ENCODE assay signal across 8 mouse cellular contexts in genomic region chr11:88895800-88896232, GRCm38 (mm10). TPM values are rescaled to one million over a fixed set of nuclear protein-coding genes. Genes with fewer than 3 reads are reported as not detected.
DNase-seq lines count a peak whose midpoint lies in the region; ATAC-seq and TF ChIP-seq lines count a peak whose summit lies in the region.
"Not testable (repeated sequence)": the region's sequence is repeated elsewhere in the genome, so short reads cannot be mapped to it uniquely, and the experiment has no call there.

No protein-coding gene starts in this region.

- DNase-seq in cerebellum, adult 11 months, result peak; percentile 62
- DNase-seq in heart, adult 9 months (ENCODE audit: low spot score in 2 of 2), result peak; percentile 60 to 74
- DNase-seq in hindbrain, postnatal 0 days (ENCODE audit: low spot score); liver, embryonic 13.5 days: not testable (repeated sequence)
- peak; percentile 37 for DNase-seq in layer of hippocampus, adult 9-10 months (ENCODE audit: low spot score)

- H3K27ac ChIP-seq in forebrain, embryonic 12.5 days; hindbrain, postnatal 0 days; liver, embryonic 13.5 days; midbrain, embryonic 16.5 days (ENCODE audit: low read length); stomach, embryonic 15.5 days: not testable (repeated sequence)

- WGBS in forebrain, embryonic 12.5 days, result 23% methylated on average over 34 of the region's 39 CpGs
- 45% methylated on average over 22 of the region's 39 CpGs for WGBS in hindbrain, postnatal 0 days
- 37% methylated on average over 32 of the region's 39 CpGs for WGBS in liver, embryonic 13.5 days (ENCODE audit: insufficient replicate concordance)
- 27% methylated on average over 23 of the region's 39 CpGs for WGBS in midbrain, embryonic 16.5 days
- WGBS in stomach, embryonic 15.5 days, result 31% methylated on average over 29 of the region's 39 CpGs

- peaks cover 10% of the 10 kb centered on the region; the same call in 1 of the 2 replicates for H3K27me3 ChIP-seq in forebrain, embryonic 12.5 days
- not testable (repeated sequence) for H3K27me3 ChIP-seq in hindbrain, postnatal 0 days (ENCODE audit: insufficient read depth, low read length); liver, embryonic 13.5 days; midbrain, embryonic 16.5 days (ENCODE audit: control insufficient read depth, insufficient read depth, low read depth, low read length); stomach, embryonic 15.5 days (replicated peaks)

- H3K4me1 ChIP-seq in forebrain, embryonic 12.5 days; hindbrain, postnatal 0 days (ENCODE audit: insufficient read depth, low read length); liver, embryonic 13.5 days (replicated peaks); midbrain, embryonic 16.5 days (ENCODE audit: control insufficient read depth, insufficient read depth, low read length); stomach, embryonic 15.5 days: not testable (repeated sequence)

- peak overlapping the region; percentile 31 for H3K4me3 ChIP-seq in forebrain, embryonic 12.5 days (replicated peaks)
- H3K4me3 ChIP-seq in hindbrain, postnatal 0 days (ENCODE audit: low read length), result peak overlapping the region; percentile 18
- H3K4me3 ChIP-seq in liver, embryonic 13.5 days (replicated peaks), result peak overlapping the region; percentile 49
- H3K4me3 ChIP-seq in midbrain, embryonic 16.5 days (ENCODE audit: low read depth, low read length), result 0 out of 2 replicates have a peak overlapping the region, but pooled peaks have one; percentile 20
- H3K4me3 ChIP-seq in stomach, embryonic 15.5 days (replicated peaks), result peak overlapping the region; percentile 27; the same call in 1 of the 2 replicates

- H3K36me3 ChIP-seq in forebrain, embryonic 12.5 days (replicated peaks); hindbrain, postnatal 0 days (ENCODE audit: insufficient read depth, low read length); liver, embryonic 13.5 days; midbrain, embryonic 16.5 days (ENCODE audit: control insufficient read depth, insufficient read depth, low read length); stomach, embryonic 15.5 days: not testable (repeated sequence)

- not testable (repeated sequence) for ATAC-seq in forebrain, embryonic 12.5 days (ENCODE audit: low FRiP score); hindbrain, postnatal 0 days; liver, embryonic 13.5 days (ENCODE audit: low read depth); midbrain, embryonic 16.5 days; stomach, embryonic 15.5 days (ENCODE audit: insufficient read depth, low FRiP score, low read depth)

- H3K9ac ChIP-seq in forebrain, embryonic 12.5 days; hindbrain, postnatal 0 days (replicated peaks; ENCODE audit: low read length); liver, embryonic 13.5 days; midbrain, embryonic 16.5 days (ENCODE audit: low read depth, low read length); stomach, embryonic 15.5 days: not testable (repeated sequence)

- H3K4me2 ChIP-seq in forebrain, embryonic 12.5 days, result peak overlapping the region; percentile 36
- H3K4me2 ChIP-seq in hindbrain, postnatal 0 days (ENCODE audit: low read depth, low read length), result not testable (repeated sequence)
- peak overlapping the region; percentile 46 for H3K4me2 ChIP-seq in liver, embryonic 13.5 days
- H3K4me2 ChIP-seq in midbrain, embryonic 16.5 days (ENCODE audit: low read length), result peak overlapping the region; percentile 32
- H3K4me2 ChIP-seq in stomach, embryonic 15.5 days, result 0 out of 2 replicates have a peak overlapping the region, but pooled peaks have one; percentile 35

- TF ChIP-seq CTCF in hindbrain, postnatal 0 days (IDR thresholded peaks at IDR 0.05; ENCODE audit: low read depth), result not testable (repeated sequence)

- H3K9me3 ChIP-seq in forebrain, embryonic 12.5 days; hindbrain, postnatal 0 days (ENCODE audit: low read length); liver, embryonic 13.5 days (replicated peaks); midbrain, embryonic 16.5 days (replicated peaks; ENCODE audit: control insufficient read depth, low read length, poor library complexity, severe bottlenecking); stomach, embryonic 15.5 days: not testable (repeated sequence)

RNA-seq across cellular contexts. Expression of gene Akap1, which starts 31.4 kb away (rescaled TPM):
- 20.9 and 23.3 TPM in 2 replicates for polyA plus RNA-seq in forebrain, embryonic 12.5 days (2016; fragmentation: Nextera tagmentation; extraction: Ambion mirVana)
- total RNA-seq in hindbrain, postnatal 0 days (2014; rRNA removed), result 38.7 and 51.5 TPM in 2 replicates
- polyA plus RNA-seq in hindbrain, postnatal 0 days (2015; fragmentation: Nextera tagmentation; extraction: Ambion mirVana), result 19.5 and 20.8 TPM in 2 replicates
- polyA plus RNA-seq in liver, embryonic 13.5 days (2015; fragmentation: Nextera tagmentation; extraction: Ambion mirVana), result 9.2 and 11.4 TPM in 2 replicates
- 31.2 and 33.3 TPM in 2 replicates for polyA plus RNA-seq in midbrain, embryonic 16.5 days (2015; fragmentation: Nextera tagmentation; extraction: Ambion mirVana)
- polyA plus RNA-seq in stomach, embryonic 15.5 days (2015; fragmentation: Nextera tagmentation; extraction: Ambion mirVana), result 23.5 and 24.6 TPM in 2 replicates

RNA-seq across cellular contexts. Expression of gene Scpep1, which starts 59.4 kb away (rescaled TPM):
- 47.3 and 49.7 TPM in 2 replicates for polyA plus RNA-seq in forebrain, embryonic 12.5 days (2016; fragmentation: Nextera tagmentation; extraction: Ambion mirVana)
- 21.3 and 26.0 TPM in 2 replicates for total RNA-seq in hindbrain, postnatal 0 days (2014; rRNA removed)
- polyA plus RNA-seq in hindbrain, postnatal 0 days (2015; fragmentation: Nextera tagmentation; extraction: Ambion mirVana), result 32.4 and 33.3 TPM in 2 replicates
- 40.4 and 47.1 TPM in 2 replicates for polyA plus RNA-seq in liver, embryonic 13.5 days (2015; fragmentation: Nextera tagmentation; extraction: Ambion mirVana)
- 31.9 and 37.9 TPM in 2 replicates for polyA plus RNA-seq in midbrain, embryonic 16.5 days (2015; fragmentation: Nextera tagmentation; extraction: Ambion mirVana)
- polyA plus RNA-seq in stomach, embryonic 15.5 days (2015; fragmentation: Nextera tagmentation; extraction: Ambion mirVana), result 74.5 and 85.0 TPM in 2 replicates
